Mouse (Mus musculus) hindbrain, embryonic 11.5 days (tissue): ENCODE measurements around the gene Kctd3. TPM values are rescaled to one million over a fixed set of nuclear protein-coding genes. Genes with fewer than 3 reads are reported as not detected.

Source experiments
- ATAC-seq: fragments of 200-750 bp; cut with Nextera tagmentation; 2 replicates; pipeline ENCODE4 v1.8.0; 2017; ENCODE audit warnings: mild to moderate bottlenecking, moderate TSS enrichment, moderate library complexity; ENCODE audit not compliant: low FRiP score
- DNase-seq: peaks from one replicate; pipeline ENCODE4 v3.0.0-alpha.2; 2015; ENCODE audit warnings: low spot score
- H3K27ac ChIP-seq: fragments of 300-500 bp; sonication (generic); 2 replicates; pipeline ENCODE4 v1.5.1; 2014; ENCODE audit warnings: mild to moderate bottlenecking, low read depth, low read length
- H3K27me3 ChIP-seq: fragments of 300-500 bp; sonication (generic); 2 replicates; pipeline ENCODE4 v1.6.1; 2014; ENCODE audit warnings: mild to moderate bottlenecking, low read length, moderate library complexity, mixed read lengths; ENCODE audit not compliant: control insufficient read depth, insufficient read depth
- H3K36me3 ChIP-seq: fragments of 300-500 bp; sonication (generic); 2 replicates; pipeline ENCODE4 v1.6.1; 2014; ENCODE audit warnings: mild to moderate bottlenecking, low read length, moderate library complexity, mixed read lengths; ENCODE audit not compliant: control insufficient read depth, insufficient read depth
- H3K4me1 ChIP-seq: fragments of 300-500 bp; sonication (generic); replicated peaks from 2 replicates; pipeline ENCODE4 v1.6.1; 2014; ENCODE audit warnings: low read length, mixed read lengths; ENCODE audit not compliant: control insufficient read depth, insufficient read depth
- H3K4me2 ChIP-seq: fragments of 300-500 bp; sonication (generic); replicated peaks from 2 replicates; pipeline ENCODE4 v1.6.1; 2014; ENCODE audit warnings: mild to moderate bottlenecking, low read depth, low read length
- H3K4me3 ChIP-seq: fragments of 300-500 bp; sonication (generic); 2 replicates; pipeline ENCODE4 v1.5.1; 2014; ENCODE audit warnings: low read depth, low read length
- H3K9ac ChIP-seq: fragments of 300-500 bp; sonication (generic); 2 replicates; pipeline ENCODE4 v1.6.1; 2014; ENCODE audit warnings: low read depth, low read length
- H3K9me3 ChIP-seq: fragments of 300-500 bp; sonication (generic); 2 replicates; pipeline ENCODE4 v1.6.1; 2016; ENCODE audit warnings: low read length; ENCODE audit not compliant: control insufficient read depth
- WGBS: fragments of 180-500 bp; shearing (Covaris S2); extraction: QIAGEN DNeasy Blood & Tissue Kit; methylation state at CpG from one replicate; pipeline ENCODE4 v1.1.7; 2014; 5-methylcytosine and 5-hydroxymethylcytosine counted together
- polyA plus RNA-seq: library from polyadenylated mRNA; unstranded; fragments of >200 nt; fragmentation: Nextera tagmentation; extraction: Ambion mirVana; gene quantifications from 2 replicates; pipeline ENCODE4 v1.2.1, GENCODE M21; 2014

Gene Kctd3
- polyA plus RNA-seq, 1 experiment from 2014 or later = 36.7 TPM

DNA sequence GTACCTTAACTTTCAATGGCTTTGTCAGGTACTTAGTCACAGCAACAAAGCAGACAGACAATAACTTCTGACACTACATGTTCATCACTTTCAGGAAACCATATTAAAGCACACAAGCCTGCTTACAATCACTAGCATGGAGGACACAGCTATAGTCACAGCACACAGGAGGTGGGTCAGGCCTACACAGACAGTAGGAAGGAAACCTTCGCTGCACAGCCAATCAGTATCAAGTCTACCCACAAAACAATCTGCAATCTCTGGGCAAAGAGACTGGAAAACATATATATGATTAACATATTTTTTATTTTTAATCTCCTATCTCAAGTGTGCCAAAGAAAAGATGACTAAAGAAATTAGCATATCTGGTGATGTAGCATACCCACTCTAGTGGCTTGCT is 2.9 kb downstream of the Kctd3 start:
- no peaks in the 10 kb centered on the region; the same call in 1 of the 2 replicates for H3K4me1 ChIP-seq
- no peaks in the 10 kb centered on the region for H3K36me3 ChIP-seq
- H3K9ac ChIP-seq = no peak overlapping the region
- no peaks in the 10 kb centered on the region for H3K27me3 ChIP-seq
- ATAC-seq (no peak), DNase-seq (no peak)
- H3K27ac ChIP-seq = no peak overlapping the region
- H3K9me3 ChIP-seq = no peaks in the 10 kb centered on the region
- H3K4me2 ChIP-seq = no peak overlapping the region
- H3K4me3 ChIP-seq = no peak overlapping the region
- WGBS = 100% methylated on average over 1 of the region's 1 CpGs

DNA sequence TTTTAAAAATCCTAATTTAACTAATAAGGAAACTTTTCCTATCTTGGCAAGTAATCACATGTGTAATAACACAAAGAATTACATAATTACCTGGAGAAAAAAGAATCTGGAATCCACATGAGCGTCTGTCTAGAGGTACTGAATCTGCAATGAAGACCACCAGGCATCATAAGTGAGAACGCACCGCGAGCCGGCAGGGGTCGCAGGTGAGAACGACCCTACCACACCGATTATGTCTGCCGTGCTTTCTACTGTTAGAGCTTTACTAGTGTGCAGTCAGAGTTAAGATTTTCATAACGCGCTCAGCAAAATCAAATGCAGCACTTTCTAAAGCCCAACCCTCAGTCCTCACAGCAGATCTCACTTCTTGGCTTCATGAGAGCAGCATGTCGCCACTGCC is 5.8 kb downstream of the Kctd3 start:
- Histone ChIP-seq H3K9me3 (no peaks in the 10 kb centered on the region), H3K4me2 (no peak overlapping the region), H3K4me3 (no peak overlapping the region), H3K36me3 (0 out of 2 replicates have a peak, but pooled peaks cover 1% of the 10 kb centered on the region), H3K27ac (no peak overlapping the region), H3K4me1 (no peaks in the 10 kb centered on the region; the same call in 1 of the 2 replicates), H3K27me3 (no peaks in the 10 kb centered on the region), H3K9ac (no peak overlapping the region)
- WGBS = 90% methylated on average over 12 of the region's 12 CpGs
- DNase-seq = no peak
- no peak for ATAC-seq

DNA sequence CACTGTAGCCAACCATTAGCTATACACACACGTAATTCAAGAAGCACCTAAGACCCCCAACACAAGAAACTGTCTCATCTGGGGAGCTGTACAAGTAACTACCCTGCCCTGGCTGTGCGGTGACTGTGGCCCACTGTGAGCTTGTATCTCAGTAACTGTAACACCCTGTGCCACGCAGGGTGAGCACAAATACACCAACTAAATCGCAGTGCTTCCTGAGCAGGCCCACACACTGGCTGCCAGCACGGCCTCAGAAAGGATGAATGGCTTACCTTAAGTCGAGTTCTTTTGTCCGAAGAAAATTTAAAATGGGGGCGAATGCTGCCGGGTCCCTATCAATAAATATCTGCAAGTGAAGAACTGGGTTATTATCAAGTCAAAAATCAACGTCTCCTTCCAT is 7.7 kb downstream of the Kctd3 start:
- Histone ChIP-seq H3K9me3 (no peaks in the 10 kb centered on the region), H3K27me3 (no peaks in the 10 kb centered on the region), H3K9ac (no peak overlapping the region), H3K4me1 (no peaks in the 10 kb centered on the region), H3K36me3 (0 out of 2 replicates have a peak, but pooled peaks cover 2% of the 10 kb centered on the region), H3K4me2 (no peak overlapping the region), H3K4me3 (no peak overlapping the region), H3K27ac (no peak overlapping the region)
- ATAC-seq = no peak
- DNase-seq = no peak
- 90% methylated on average over 10 of the region's 10 CpGs for WGBS

DNA sequence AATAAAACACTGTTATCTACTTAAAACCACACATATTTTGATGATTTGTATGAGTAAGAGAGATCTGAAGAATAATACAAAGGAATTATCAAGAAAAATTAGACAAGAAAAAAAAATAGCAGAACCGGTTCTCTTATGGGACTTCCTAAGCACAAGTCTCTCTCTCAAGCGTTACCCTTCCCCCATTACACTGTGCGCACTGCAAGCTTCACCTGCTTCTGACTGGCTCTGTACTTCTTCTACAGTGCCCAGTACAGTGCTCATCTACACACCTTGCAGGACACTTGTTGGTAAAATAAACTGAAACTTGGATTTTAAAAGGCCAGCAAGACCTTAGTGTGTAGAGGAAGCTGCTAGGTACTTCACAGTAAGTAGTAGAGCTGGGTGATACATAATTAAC is 9.7 kb downstream of the Kctd3 start:
- WGBS = 93% methylated on average over 3 of the region's 3 CpGs
- no peak overlapping the region for H3K27ac ChIP-seq
- 0 out of 2 replicates have a peak, but pooled peaks cover 2% of the 10 kb centered on the region for H3K36me3 ChIP-seq
- H3K4me3 ChIP-seq = no peak overlapping the region
- no peak for DNase-seq
- no peak overlapping the region for H3K9ac ChIP-seq
- H3K9me3 ChIP-seq = no peaks in the 10 kb centered on the region
- ATAC-seq = no peak
- no peak overlapping the region for H3K4me2 ChIP-seq
- no peaks in the 10 kb centered on the region for H3K4me1 ChIP-seq
- no peaks in the 10 kb centered on the region for H3K27me3 ChIP-seq

DNA sequence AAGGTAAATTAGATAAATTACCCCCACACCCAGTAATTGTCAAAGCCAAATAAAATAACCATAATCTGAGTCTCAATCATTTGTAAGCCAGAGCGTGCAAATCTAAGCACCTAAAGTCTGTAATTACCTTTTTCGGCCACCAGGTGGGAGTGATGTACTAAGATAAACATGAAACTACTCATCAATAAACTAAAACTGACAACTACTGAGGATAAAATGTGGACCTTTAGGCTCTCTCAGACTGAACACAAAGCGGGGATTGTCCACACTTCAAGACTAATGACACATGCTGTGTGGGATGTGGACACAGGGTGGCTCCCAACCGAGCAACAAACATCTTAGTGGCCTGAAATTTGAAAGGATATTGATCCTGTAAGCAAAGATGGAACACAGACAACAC is 14.4 kb downstream of the Kctd3 start:
- Histone ChIP-seq H3K9me3 (no peaks in the 10 kb centered on the region), H3K36me3 (0 out of 2 replicates have a peak, but pooled peaks cover 6% of the 10 kb centered on the region), H3K4me3 (no peak overlapping the region), H3K4me2 (no peak overlapping the region), H3K27me3 (no peaks in the 10 kb centered on the region), H3K4me1 (no peaks in the 10 kb centered on the region), H3K27ac (no peak overlapping the region), H3K9ac (no peak overlapping the region)
- DNase-seq = peak; percentile 69
- 31% methylated on average over 4 of the region's 4 CpGs for WGBS
- ATAC-seq = no peak

DNA sequence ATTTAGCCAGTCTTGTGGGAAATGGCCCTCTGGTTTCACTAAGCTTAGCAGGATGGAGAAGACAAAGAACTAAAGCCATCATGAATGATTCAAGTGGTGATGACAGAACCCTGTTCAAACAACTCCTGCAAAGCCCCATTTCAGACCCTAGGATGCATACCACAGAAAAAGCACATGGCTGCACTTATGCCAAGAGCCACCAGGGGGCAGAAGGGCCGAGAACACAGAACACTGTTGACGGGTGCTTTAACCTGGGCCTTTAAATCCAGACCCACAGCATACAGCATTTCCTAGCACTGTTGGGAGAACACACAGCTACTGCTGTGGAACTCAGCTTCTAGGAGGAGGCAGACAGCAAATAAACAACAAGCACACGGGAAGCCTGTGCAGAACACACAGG is 27.6 kb downstream of the Kctd3 start:
- H3K27ac ChIP-seq = no peak overlapping the region
- DNase-seq = peak; percentile 85
- 0 out of 2 replicates have a peak, but pooled peaks have one; percentile 43 for ATAC-seq
- no peaks in the 10 kb centered on the region for H3K9me3 ChIP-seq
- H3K36me3 ChIP-seq = peaks cover 7% of the 10 kb centered on the region; the same call in 1 of the 2 replicates
- H3K9ac ChIP-seq = no peak overlapping the region
- whole genome bisulfite sequencing = 28% methylated on average over 3 of the region's 3 CpGs
- H3K4me2 ChIP-seq = no peak overlapping the region
- no peaks in the 10 kb centered on the region for H3K27me3 ChIP-seq
- no peaks in the 10 kb centered on the region for H3K4me1 ChIP-seq
- no peak overlapping the region for H3K4me3 ChIP-seq

DNA sequence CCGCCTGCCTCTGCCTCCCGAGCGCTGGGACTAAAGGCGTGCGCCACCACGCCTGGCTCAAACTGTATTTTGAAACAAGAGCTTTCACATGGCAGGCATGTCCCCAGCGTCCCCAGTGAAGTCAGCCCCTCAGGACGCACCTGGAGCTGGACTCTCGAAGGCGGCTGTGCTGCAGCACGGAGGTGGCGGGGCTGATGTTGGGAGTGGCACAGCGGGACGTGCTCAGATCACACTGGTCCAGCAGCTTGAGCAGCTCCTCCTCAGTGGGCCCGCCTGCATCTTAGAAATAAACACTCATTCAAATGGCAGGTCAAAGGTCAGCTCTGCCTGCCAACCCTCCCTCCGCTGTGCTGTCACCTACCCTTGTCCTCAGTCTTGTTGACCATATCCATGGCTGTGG is 33.7 kb downstream of the Kctd3 start:
- Histone ChIP-seq H3K4me2 (no peak overlapping the region), H3K4me1 (no peaks in the 10 kb centered on the region), H3K9ac (no peak overlapping the region), H3K9me3 (no peaks in the 10 kb centered on the region), H3K27me3 (no peaks in the 10 kb centered on the region), H3K36me3 (peaks cover 13% of the 10 kb centered on the region; the same call in 1 of the 2 replicates), H3K27ac (no peak overlapping the region), H3K4me3 (no peak overlapping the region)
- DNase-seq (no peak), ATAC-seq (no peak)
- 87% methylated on average over 16 of the region's 16 CpGs for WGBS

DNA sequence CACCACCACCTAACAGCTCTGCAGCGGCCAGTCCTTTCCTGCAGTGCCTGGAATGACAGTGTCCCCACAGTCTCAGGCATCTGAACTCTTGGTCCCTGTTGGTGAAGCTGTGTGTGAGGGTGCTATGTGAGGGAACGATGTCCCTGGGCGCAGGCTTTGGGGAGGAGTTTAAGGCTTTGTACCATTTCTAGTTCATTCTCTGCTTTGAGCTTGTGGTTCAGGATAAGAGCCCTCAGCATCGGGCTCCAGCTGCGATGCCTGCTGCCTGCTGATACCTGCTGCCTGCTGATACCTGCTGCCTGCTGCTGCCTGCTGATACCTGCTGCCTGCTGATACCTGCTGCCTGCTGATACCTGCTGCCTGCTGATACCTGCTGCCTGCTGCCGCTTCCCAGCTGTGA is 34.6 kb downstream of the Kctd3 start:
- no peak for ATAC-seq
- Histone ChIP-seq H3K4me3 (no peak overlapping the region), H3K27ac (no peak overlapping the region), H3K36me3 (peaks cover 10% of the 10 kb centered on the region; the same call in 1 of the 2 replicates), H3K9me3 (no peaks in the 10 kb centered on the region), H3K9ac (no peak overlapping the region), H3K4me2 (no peak overlapping the region), H3K27me3 (no peaks in the 10 kb centered on the region), H3K4me1 (no peaks in the 10 kb centered on the region)
- DNase-seq = no peak
- 88% methylated on average over 6 of the region's 6 CpGs for WGBS

DNA sequence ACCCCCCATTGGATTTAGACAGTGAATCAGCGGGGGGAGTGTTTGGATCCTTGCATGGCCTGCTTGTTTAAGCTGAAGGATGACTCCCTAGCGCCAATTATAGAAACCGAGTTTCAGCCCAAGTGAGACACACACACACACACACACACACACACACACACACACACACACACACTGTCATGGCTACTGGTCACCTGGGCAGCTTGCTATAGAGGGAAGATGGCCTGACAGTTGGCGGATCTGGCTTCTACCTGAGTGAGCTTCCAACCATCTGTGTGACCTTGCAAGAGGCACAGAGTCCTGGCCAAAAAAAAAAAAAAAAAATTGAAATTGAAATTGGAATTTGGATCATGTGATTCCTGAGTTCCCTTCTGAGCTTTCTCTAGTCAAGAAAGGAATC is 55.1 kb downstream of the Kctd3 start:
- 90% methylated on average over 4 of the region's 4 CpGs for WGBS
- Histone ChIP-seq H3K4me1 (no peaks in the 10 kb centered on the region), H3K9me3 (no peaks in the 10 kb centered on the region), H3K27me3 (no peaks in the 10 kb centered on the region), H3K4me3 (no peak overlapping the region), H3K36me3 (no peaks in the 10 kb centered on the region), H3K27ac (no peak overlapping the region), H3K9ac (no peak overlapping the region), H3K4me2 (no peak overlapping the region)
- DNase-seq = no peak
- ATAC-seq = no peak
